Mouse (Mus musculus): ENCODE measurements at regions not wholly inside any gene's neighbourhood (a gene's known extent, or its start where the extent isn't known, plus 50 kb on each side); places are given as distances from the start of the nearest gene placed in this dataset.
"Not testable (repeated sequence)": the region's sequence is repeated elsewhere in the genome, so short reads cannot be mapped to it uniquely, and the experiment has no call there.

DNA sequence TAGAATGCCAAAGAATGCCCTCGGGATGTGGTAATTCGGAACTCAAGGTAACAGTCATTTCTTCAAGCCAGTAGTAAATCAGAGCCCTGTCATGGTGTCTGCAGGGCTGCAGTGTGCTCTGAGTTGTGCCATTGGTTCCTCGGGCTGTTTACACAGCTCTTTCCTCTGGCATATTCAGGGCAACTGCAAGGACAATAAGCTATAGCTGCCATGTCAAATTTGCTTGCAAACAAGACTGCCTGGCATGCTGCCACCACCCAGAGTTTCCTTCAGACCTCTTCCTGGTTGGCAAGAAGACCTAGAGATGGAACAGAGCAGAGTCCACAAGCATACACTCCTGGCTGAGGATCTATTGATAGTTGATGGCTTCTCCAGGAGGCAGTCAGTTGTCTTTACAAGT is 167.1 kb upstream of the Plcz1 start:
- no peak for ATAC-seq (ENCODE audit: extremely low read depth, insufficient number of reproducible peaks, low FRiP score, poor library complexity, severe bottlenecking)

DNA sequence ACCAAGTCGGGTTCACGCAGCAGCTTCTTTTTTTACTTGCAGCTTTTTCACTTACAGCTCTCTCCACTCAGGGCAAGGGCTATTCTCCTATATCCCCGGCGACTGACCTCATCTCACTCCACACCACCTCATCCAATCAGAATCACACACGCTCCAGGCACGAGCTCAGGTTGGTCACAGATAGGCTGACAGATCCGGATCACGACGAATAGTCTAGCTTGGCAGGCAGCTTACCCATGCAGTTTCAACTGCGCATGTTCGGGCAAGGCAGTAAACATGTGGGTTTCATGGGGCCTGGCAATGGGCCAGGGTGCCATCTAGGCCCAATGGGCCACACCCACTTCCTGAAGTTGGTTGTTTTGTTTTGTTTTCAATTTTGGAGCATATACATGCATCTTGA is 165.4 kb upstream of the Plcz1 start:
- ATAC-seq (ENCODE audit: extremely low read depth, insufficient number of reproducible peaks, low FRiP score, poor library complexity, severe bottlenecking); H3K36me3 ChIP-seq (replicated peaks); H3K4me1 ChIP-seq (ENCODE audit: insufficient read depth, low read depth, low read length); DNase-seq (ENCODE audit: low spot score); H3K27me3 ChIP-seq (ENCODE audit: insufficient read depth, low read length); H3K4me3 ChIP-seq (ENCODE audit: low read depth, low read length): not testable (repeated sequence)
- peaks cover 42% of the 10 kb centered on the region for H3K9me3 ChIP-seq (replicated peaks)

More for the DNA sequence above, 167.1 kb upstream of the Plcz1 start:
- Histone ChIP-seq H3K27me3 (ENCODE audit: insufficient read depth, low read length) (no peaks in the 10 kb centered on the region), H3K4me1 (ENCODE audit: insufficient read depth, low read depth, low read length) (no peaks in the 10 kb centered on the region), H3K36me3 (replicated peaks) (no peaks in the 10 kb centered on the region), H3K4me3 (ENCODE audit: low read depth, low read length) (no peak overlapping the region), H3K9me3 (replicated peaks) (peaks cover 49% of the 10 kb centered on the region)
- no peak for DNase-seq (ENCODE audit: low spot score)
- TF ChIP-seq TAL1 (conservative IDR thresholded peaks at IDR 0.05; ENCODE audit: low read depth, low read length) = no peak
- TF ChIP-seq GATA2 (IDR thresholded peaks at IDR 0.05; ENCODE audit: borderline replicate concordance, low read depth, low read length) = no peak
- no peak for TF ChIP-seq GATA1 (IDR thresholded peaks at IDR 0.05; ENCODE audit: borderline replicate concordance, low read length)
- TF ChIP-seq POLR2AphosphoS5 (IDR thresholded peaks at IDR 0.05; ENCODE audit: insufficient replicate concordance, low read depth, low read length) = no peak
- no peak for TF ChIP-seq CTCF (IDR thresholded peaks at IDR 0.05; ENCODE audit: low read depth, low read length)

DNA sequence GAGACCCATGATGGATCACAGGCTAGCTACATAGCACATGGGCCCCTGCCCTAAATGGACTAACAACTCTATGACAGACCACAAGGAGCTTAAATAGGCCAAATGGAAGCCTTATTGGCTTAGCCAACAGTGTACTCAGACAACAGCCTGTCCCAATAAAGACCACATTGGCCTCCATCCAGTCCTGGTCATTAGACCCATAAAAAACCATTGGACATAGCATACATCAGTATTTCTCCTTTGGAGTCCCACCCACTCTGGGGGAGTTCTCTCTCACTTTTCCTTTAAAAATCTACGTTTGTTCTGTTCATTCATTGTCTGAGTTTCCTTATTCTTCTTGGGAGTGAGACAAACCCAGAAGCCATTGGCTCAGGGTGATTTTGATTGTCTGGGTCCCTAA is 160.1 kb upstream of the Plcz1 start:
- DNase-seq (ENCODE audit: low spot score) (no peak), ATAC-seq (ENCODE audit: extremely low read depth, insufficient number of reproducible peaks, low FRiP score, poor library complexity, severe bottlenecking) (no peak)
- peaks cover 39% of the 10 kb centered on the region for H3K9me3 ChIP-seq (replicated peaks)
- H3K4me1 ChIP-seq (ENCODE audit: insufficient read depth, low read depth, low read length) = no peaks in the 10 kb centered on the region
- no peak overlapping the region for H3K4me3 ChIP-seq (ENCODE audit: low read depth, low read length)
- no peaks in the 10 kb centered on the region for H3K27me3 ChIP-seq (ENCODE audit: insufficient read depth, low read length)
- no peak for TF ChIP-seq GATA1 (IDR thresholded peaks at IDR 0.05; ENCODE audit: borderline replicate concordance, low read length)
- no peak for TF ChIP-seq POLR2AphosphoS5 (IDR thresholded peaks at IDR 0.05; ENCODE audit: insufficient replicate concordance, low read depth, low read length)
- TF ChIP-seq TAL1 (conservative IDR thresholded peaks at IDR 0.05; ENCODE audit: low read depth, low read length) = no peak
- TF ChIP-seq CTCF (IDR thresholded peaks at IDR 0.05; ENCODE audit: low read depth, low read length) = no peak
- no peak for TF ChIP-seq GATA2 (IDR thresholded peaks at IDR 0.05; ENCODE audit: borderline replicate concordance, low read depth, low read length)
- H3K36me3 ChIP-seq (replicated peaks) = no peaks in the 10 kb centered on the region

GRCm38 (mm10) chr6:140200322-140200721 is 159.1 kb upstream of the Plcz1 start:
- Histone ChIP-seq H3K4me1 (ENCODE audit: insufficient read depth, low read depth, low read length) (no peaks in the 10 kb centered on the region), H3K4me3 (ENCODE audit: low read depth, low read length) (no peak overlapping the region), H3K36me3 (replicated peaks) (no peaks in the 10 kb centered on the region), H3K27me3 (ENCODE audit: insufficient read depth, low read length) (no peaks in the 10 kb centered on the region), H3K9me3 (replicated peaks) (peaks cover 46% of the 10 kb centered on the region)
- ATAC-seq (ENCODE audit: extremely low read depth, insufficient number of reproducible peaks, low FRiP score, poor library complexity, severe bottlenecking) = no peak
- TF ChIP-seq GATA1 (IDR thresholded peaks at IDR 0.05; ENCODE audit: borderline replicate concordance, low read length) = no peak
- TF ChIP-seq CTCF (IDR thresholded peaks at IDR 0.05; ENCODE audit: low read depth, low read length) = no peak
- TF ChIP-seq POLR2AphosphoS5 (IDR thresholded peaks at IDR 0.05; ENCODE audit: insufficient replicate concordance, low read depth, low read length) = no peak
- no peak for TF ChIP-seq GATA2 (IDR thresholded peaks at IDR 0.05; ENCODE audit: borderline replicate concordance, low read depth, low read length)
- TF ChIP-seq TAL1 (conservative IDR thresholded peaks at IDR 0.05; ENCODE audit: low read depth, low read length) = no peak
- no peak for DNase-seq (ENCODE audit: low spot score)

DNA sequence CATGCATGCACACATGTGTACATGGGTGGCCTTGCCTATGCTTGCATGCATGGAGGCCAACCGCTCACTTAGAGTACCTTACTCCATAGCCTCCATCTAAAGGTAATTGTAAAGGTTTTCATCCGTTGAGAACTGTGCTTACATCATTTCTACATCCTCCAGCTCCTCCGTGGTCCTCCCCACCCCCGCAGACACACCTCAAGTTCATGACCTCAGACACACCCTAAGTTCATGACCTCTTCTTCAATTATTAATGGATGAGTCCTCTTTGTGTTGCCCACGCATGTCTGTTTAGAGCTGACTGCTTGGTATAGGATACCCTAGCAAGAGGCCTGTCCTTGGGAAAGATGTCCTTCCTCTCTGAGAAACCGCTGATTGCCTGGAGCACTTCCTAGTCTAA is 156.8 kb upstream of the Plcz1 start:
- TF ChIP-seq GATA2 (IDR thresholded peaks at IDR 0.05; ENCODE audit: borderline replicate concordance, low read depth, low read length) = no peak
- TF ChIP-seq GATA1 (IDR thresholded peaks at IDR 0.05; ENCODE audit: borderline replicate concordance, low read length) = no peak
- no peak for TF ChIP-seq POLR2AphosphoS5 (IDR thresholded peaks at IDR 0.05; ENCODE audit: insufficient replicate concordance, low read depth, low read length)
- no peak for TF ChIP-seq CTCF (IDR thresholded peaks at IDR 0.05; ENCODE audit: low read depth, low read length)
- no peak for TF ChIP-seq TAL1 (conservative IDR thresholded peaks at IDR 0.05; ENCODE audit: low read depth, low read length)
- no peak for DNase-seq (ENCODE audit: low spot score)
- no peaks in the 10 kb centered on the region for H3K4me1 ChIP-seq (ENCODE audit: insufficient read depth, low read depth, low read length)
- H3K27me3 ChIP-seq (ENCODE audit: insufficient read depth, low read length) = no peaks in the 10 kb centered on the region
- peaks cover 60% of the 10 kb centered on the region for H3K9me3 ChIP-seq (replicated peaks)
- no peak overlapping the region for H3K4me3 ChIP-seq (ENCODE audit: low read depth, low read length)
- no peaks in the 10 kb centered on the region for H3K36me3 ChIP-seq (replicated peaks)
- no peak for ATAC-seq (ENCODE audit: extremely low read depth, insufficient number of reproducible peaks, low FRiP score, poor library complexity, severe bottlenecking)

DNA sequence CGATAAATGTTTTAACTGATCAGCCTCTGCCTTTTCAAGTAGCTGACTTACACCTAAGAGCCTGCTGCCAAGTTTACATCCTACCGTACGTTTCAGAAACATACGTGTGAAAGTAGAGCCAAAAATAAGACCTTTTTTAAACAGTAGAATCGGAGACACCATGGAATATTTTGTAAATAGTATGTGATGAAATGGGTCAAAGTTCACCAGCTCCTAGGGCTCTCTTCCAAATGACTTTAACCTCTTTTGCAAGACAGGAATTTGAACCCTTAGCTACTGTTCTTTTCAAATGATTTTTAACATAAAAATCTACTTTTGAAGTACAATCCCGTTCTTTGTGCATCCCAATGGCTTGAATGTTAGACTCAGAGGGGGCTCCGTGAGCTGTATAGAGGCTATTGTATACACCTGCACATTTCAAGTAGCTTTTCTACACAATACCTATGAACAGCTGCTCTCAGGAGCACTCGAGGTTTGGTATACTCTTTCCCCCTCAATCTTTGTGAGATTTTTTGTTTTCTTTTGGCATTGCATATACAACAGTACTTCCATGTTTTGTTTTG is 155.9 kb upstream of the Plcz1 start:
- H3K27me3 ChIP-seq (ENCODE audit: insufficient read depth, low read length) = no peaks in the 10 kb centered on the region
- no peak overlapping the region for H3K4me3 ChIP-seq (ENCODE audit: low read depth, low read length)
- ATAC-seq (ENCODE audit: extremely low read depth, insufficient number of reproducible peaks, low FRiP score, poor library complexity, severe bottlenecking) (no peak), DNase-seq (ENCODE audit: low spot score) (no peak)
- H3K36me3 ChIP-seq (replicated peaks) = no peaks in the 10 kb centered on the region
- no peak for TF ChIP-seq TAL1 (conservative IDR thresholded peaks at IDR 0.05; ENCODE audit: low read depth, low read length)
- no peak for TF ChIP-seq GATA2 (IDR thresholded peaks at IDR 0.05; ENCODE audit: borderline replicate concordance, low read depth, low read length)
- no peak for TF ChIP-seq GATA1 (IDR thresholded peaks at IDR 0.05; ENCODE audit: borderline replicate concordance, low read length)
- H3K4me1 ChIP-seq (ENCODE audit: insufficient read depth, low read depth, low read length) = no peaks in the 10 kb centered on the region
- peaks cover 63% of the 10 kb centered on the region for H3K9me3 ChIP-seq (replicated peaks)

GRCm38 (mm10) chr6:140194276-140194675 is 153.0 kb upstream of the Plcz1 start:
- H3K9me3 ChIP-seq (replicated peaks) = peaks cover 59% of the 10 kb centered on the region
- DNase-seq (ENCODE audit: low spot score) (no peak), ATAC-seq (ENCODE audit: extremely low read depth, insufficient number of reproducible peaks, low FRiP score, poor library complexity, severe bottlenecking) (no peak)
- H3K4me3 ChIP-seq (ENCODE audit: low read depth, low read length) = no peak overlapping the region
- TF ChIP-seq TAL1 (conservative IDR thresholded peaks at IDR 0.05; ENCODE audit: low read depth, low read length) = no peak
- TF ChIP-seq GATA2 (IDR thresholded peaks at IDR 0.05; ENCODE audit: borderline replicate concordance, low read depth, low read length) = no peak
- no peak for TF ChIP-seq GATA1 (IDR thresholded peaks at IDR 0.05; ENCODE audit: borderline replicate concordance, low read length)
- no peak for TF ChIP-seq CTCF (IDR thresholded peaks at IDR 0.05; ENCODE audit: low read depth, low read length)
- no peak for TF ChIP-seq POLR2AphosphoS5 (IDR thresholded peaks at IDR 0.05; ENCODE audit: insufficient replicate concordance, low read depth, low read length)
- no peaks in the 10 kb centered on the region for H3K4me1 ChIP-seq (ENCODE audit: insufficient read depth, low read depth, low read length)
- no peaks in the 10 kb centered on the region for H3K27me3 ChIP-seq (ENCODE audit: insufficient read depth, low read length)
- no peaks in the 10 kb centered on the region for H3K36me3 ChIP-seq (replicated peaks)

All from G1E (cell line).